Mouse (Mus musculus): ENCODE results near the gene Ncoa1.
"Not testable (repeated sequence)": the region's sequence is repeated elsewhere in the genome, so short reads cannot be mapped to it uniquely, and the experiment has no call there.

Ncoa1 gene

GRCm38 (mm10) chr12:4396221-4396620 lies 80.8 kb downstream of the Ncoa1 start:
- DNase-seq (ENCODE audit: low read depth, low spot score): no peak

GRCm38 (mm10) chr12:4392590-4392989 lies 84.4 kb downstream of the Ncoa1 start:
- no peak for DNase-seq (ENCODE audit: low read depth, low spot score)

GRCm38 (mm10) chr12:4392074-4392473 lies 84.9 kb downstream of the Ncoa1 start:
- DNase-seq (ENCODE audit: low read depth, low spot score): no peak

GRCm38 (mm10) chr12:4391256-4391655 lies 85.7 kb downstream of the Ncoa1 start:
- no peak for DNase-seq (ENCODE audit: low read depth, low spot score)

GRCm38 (mm10) chr12:4390721-4391120 lies 86.3 kb downstream of the Ncoa1 start:
- no peak for DNase-seq (ENCODE audit: low read depth, low spot score)

- DNase-seq (ENCODE audit: low read depth, low spot score): no peak
Measured at GRCm38 (mm10) chr12:4386077-4386719, 90.8 kb downstream of the Ncoa1 start.

GRCm38 (mm10) chr12:4383061-4383460 lies 93.9 kb downstream of the Ncoa1 start:
- no peak for DNase-seq (ENCODE audit: low read depth, low spot score)

- no peak for DNase-seq (ENCODE audit: low read depth, low spot score)
Measured at GRCm38 (mm10) chr12:4379298-4379957, 97.6 kb downstream of the Ncoa1 start.

- DNase-seq (ENCODE audit: low read depth, low spot score): no peak
Measured at GRCm38 (mm10) chr12:4376475-4376874, 100.5 kb downstream of the Ncoa1 start.

GRCm38 (mm10) chr12:4374816-4375493 lies 102.0 kb downstream of the Ncoa1 start:
- DNase-seq (ENCODE audit: low read depth, low spot score): no peak

GRCm38 (mm10) chr12:4371406-4371805 lies 105.6 kb downstream of the Ncoa1 start:
- DNase-seq (ENCODE audit: low read depth, low spot score): no peak

- DNase-seq (ENCODE audit: low read depth, low spot score): no peak
Measured at GRCm38 (mm10) chr12:4365951-4366350, 111.0 kb downstream of the Ncoa1 start.

- no peak for DNase-seq (ENCODE audit: low read depth, low spot score)
Measured at GRCm38 (mm10) chr12:4359475-4359874, 117.5 kb downstream of the Ncoa1 start.

GRCm38 (mm10) chr12:4358653-4359052 lies 118.3 kb downstream of the Ncoa1 start:
- DNase-seq (ENCODE audit: low read depth, low spot score): not testable (repeated sequence)

GRCm38 (mm10) chr12:4358100-4358499 lies 118.9 kb downstream of the Ncoa1 start:
- no peak for DNase-seq (ENCODE audit: low read depth, low spot score)

GRCm38 (mm10) chr12:4356834-4357445 lies 120.0 kb downstream of the Ncoa1 start:
- no peak for DNase-seq (ENCODE audit: low read depth, low spot score)

- DNase-seq (ENCODE audit: low read depth, low spot score): no peak
Measured at GRCm38 (mm10) chr12:4355019-4355730, 121.8 kb downstream of the Ncoa1 start.

GRCm38 (mm10) chr12:4343216-4343615 lies 133.8 kb downstream of the Ncoa1 start:
- DNase-seq (ENCODE audit: low read depth, low spot score): no peak

- DNase-seq (ENCODE audit: low read depth, low spot score): no peak
Measured at GRCm38 (mm10) chr12:4342087-4342486, 134.9 kb downstream of the Ncoa1 start.

- no peak for DNase-seq (ENCODE audit: low read depth, low spot score)
Measured at GRCm38 (mm10) chr12:4340325-4340924, 136.6 kb downstream of the Ncoa1 start.

GRCm38 (mm10) chr12:4323604-4324003 lies 153.4 kb downstream of the Ncoa1 start:
- DNase-seq (ENCODE audit: low read depth, low spot score): no peak
